Mouse (Mus musculus) liver, postnatal 0 days (tissue): ENCODE data around the gene Ccdc28b.

Source experiments
- CTCF ChIP-seq: sonication (generic); IDR thresholded peaks from 2 replicates; pipeline ENCODE4 v1.5.1; 2016; ENCODE audit warnings: antibody characterized with exemption, low read depth
- EP300 ChIP-seq: IDR thresholded peaks from 2 replicates; pipeline ENCODE4 v1.6.1; 2016; ENCODE audit warnings: antibody characterized with exemption, low read depth, mild to moderate bottlenecking

DNA sequence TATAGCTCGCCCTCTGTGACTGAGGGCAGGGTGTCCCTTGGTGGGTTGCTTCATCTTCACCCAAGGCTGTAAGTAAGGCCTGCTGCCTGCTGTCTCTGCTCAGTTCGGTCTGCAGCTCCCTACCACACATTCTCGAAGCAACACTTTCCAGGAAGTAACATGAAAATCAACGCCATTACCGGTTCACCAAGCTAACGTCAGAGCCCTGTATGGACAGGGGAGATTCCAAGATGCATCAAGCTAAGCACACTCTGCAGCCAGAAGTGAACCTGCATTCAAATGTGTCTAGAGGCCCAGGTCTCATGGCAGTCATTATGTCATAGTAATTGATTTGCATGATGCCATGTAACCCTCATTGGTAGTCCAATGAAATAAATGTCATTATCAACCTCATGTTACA lies 53.7 kb downstream of the Ccdc28b start:
- TF ChIP-seq CTCF (no peak), EP300 (no peak)
